Mouse (Mus musculus): Measurements from ENCODE around the gene Plcg2. TPM values are rescaled to one million over a fixed set of nuclear protein-coding genes. Genes with fewer than 3 reads are reported as not detected.

Gene Plcg2
- 4.8 and 6.3 TPM in 2 replicates for polyA plus RNA-seq (2012; rRNA removed)

GRCm38 (mm10) chr8:117498179-117498914, at the start of gene Plcg2:
Gene Plcg2 (plus strand): TSS chr8:117498291.

DNA sequence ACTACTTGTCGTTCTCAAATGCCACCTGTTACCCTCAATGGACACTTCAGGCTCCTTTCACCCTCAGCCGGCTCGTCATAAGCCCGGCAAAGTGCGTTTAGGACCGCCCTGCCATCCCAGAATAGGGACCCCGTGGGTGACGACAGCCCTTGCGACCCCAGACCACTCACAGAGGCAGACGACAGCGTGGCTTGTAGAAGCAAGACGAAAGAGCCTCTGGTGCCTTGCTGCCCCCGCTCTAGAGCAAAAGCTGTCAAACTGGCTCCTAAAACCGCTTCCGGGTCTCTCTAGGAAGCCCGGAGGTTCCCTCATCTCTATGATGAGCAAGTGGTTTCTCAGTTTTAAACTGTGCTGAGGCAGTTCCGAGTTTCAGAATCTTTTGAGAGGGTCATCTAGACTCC, 175.3 kb downstream of the Plcg2 start, which contains the start of gene Sdr42e1:
TSS of gene Sdr42e1 (minus strand) at position 260 of the 401 bp plus-strand sequence.

Other genes with a start within 250 kb of the Plcg2 start
- gene Cmip, start 241.2 kb upstream of the Plcg2 start, polyA plus RNA-seq (2012; rRNA removed): 76.8 and 87.4 TPM in 2 replicates
- gene Sdr42e1, start 175.4 kb downstream of the Plcg2 start, polyA plus RNA-seq (2012; rRNA removed): 3.7 and 4.2 TPM in 2 replicates
- 5.0 and 6.3 TPM in 2 replicates for gene Hsd17b2, start 203.6 kb downstream of the Plcg2 start, polyA plus RNA-seq (2012; rRNA removed)

All from ovary, adult 2 months (tissue).